Mouse (Mus musculus): ENCODE results near the gene Tbc1d17. TPM values are rescaled to one million over a fixed set of nuclear protein-coding genes. Genes with fewer than 3 reads are reported as not detected.

Tbc1d17 gene
- polyA plus RNA-seq, 2 experiments from 2014 or later = 64.8 to 85.3 TPM

- peak; percentile 10 for ATAC-seq
Observed at GRCm38 (mm10) chr7:44868919-44869696, 20.2 kb upstream of the Tbc1d17 start.

DNA sequence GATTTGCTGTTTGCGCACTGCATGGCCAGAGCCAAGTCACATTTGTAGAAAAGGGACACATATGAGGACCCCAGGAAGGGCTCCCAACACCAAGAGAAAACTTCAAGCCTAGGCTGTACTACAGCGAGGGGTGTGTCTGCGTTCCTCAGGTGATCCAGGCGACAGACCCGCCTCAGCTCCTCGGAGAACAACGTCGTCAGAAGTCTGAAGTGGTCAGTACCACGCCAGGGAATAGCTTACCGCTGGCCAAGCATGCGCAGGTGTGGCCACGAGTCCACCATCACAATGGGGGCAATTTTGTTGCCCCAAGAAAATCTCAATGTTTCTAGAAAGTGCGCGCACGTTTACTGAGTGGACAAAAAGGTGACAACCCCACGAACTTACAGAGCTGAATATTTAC is 19.6 kb upstream of the Tbc1d17 start:
- no peak for ATAC-seq

DNA sequence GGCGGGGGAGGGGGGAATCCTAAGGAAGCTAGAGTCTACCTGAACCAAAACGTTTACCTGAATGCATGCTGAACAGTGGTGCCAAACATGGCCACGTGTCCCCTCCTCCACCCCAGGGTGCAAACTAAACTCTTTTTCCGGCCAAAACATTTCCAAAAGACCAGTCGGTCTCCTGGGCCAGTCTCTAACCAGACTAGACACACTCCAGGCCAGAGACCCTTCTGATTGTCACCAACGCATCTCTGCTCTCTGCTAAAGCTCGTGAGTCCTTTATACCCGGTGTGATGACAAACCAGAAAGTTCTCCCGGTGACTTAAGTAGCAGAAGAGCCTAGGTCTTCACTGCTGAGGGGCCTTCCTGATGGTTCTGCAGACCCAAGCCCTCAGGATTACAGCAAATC is 18.9 kb upstream of the Tbc1d17 start:
- ATAC-seq = no peak

GRCm38 (mm10) chr7:44867010-44867702 is 18.3 kb upstream of the Tbc1d17 start:
- ATAC-seq = no peak

GRCm38 (mm10) chr7:44866276-44867009 is 17.6 kb upstream of the Tbc1d17 start:
- ATAC-seq = no peak

DNA sequence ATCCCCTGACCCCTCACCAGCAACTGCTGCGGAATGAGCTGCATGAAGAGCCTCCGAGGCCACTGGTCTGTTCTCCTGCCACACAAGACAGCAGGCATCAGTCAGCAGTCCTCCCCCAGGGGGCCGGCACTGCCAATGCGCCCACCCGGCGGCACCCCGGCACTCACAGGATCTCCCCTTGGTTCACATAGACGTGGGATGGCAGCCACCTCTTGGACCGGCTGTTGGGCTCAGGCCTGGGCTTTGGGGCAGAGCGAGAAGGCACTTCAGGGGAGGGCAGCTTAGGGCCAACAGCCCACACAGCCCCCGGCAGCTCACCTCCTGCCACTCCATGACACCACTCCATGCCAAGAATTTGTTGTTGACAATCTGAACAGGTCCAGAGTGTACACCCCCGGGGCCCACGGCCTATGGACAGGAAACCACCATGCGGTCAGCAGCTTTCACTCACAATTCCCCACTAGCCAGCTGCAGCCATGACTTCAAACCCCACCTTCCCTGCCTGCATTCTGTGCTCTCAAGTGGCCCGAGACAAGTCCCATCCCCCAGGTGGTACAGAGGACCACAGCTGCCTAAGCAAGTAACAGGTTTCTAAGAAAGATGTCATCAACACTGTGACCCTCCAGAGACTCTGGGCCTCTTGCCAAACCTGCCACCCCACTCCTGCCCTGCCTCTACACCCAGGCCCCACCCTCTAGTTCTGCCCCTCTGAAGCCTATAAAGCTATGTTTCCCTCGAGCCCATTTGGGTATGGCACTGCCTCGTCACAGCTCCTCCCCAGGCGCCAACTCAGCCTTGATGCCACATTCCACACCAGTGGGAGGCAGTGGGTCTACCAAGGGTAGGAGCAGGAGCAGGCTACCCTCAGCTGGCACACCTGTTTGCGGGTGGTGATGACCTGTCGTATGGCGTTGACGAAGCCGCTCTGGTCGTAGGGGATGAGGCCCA is 16.0 kb upstream of the Tbc1d17 start:
- no peak for ATAC-seq

- no peak for ATAC-seq
Observed at GRCm38 (mm10) chr7:44863982-44864494, 15.2 kb upstream of the Tbc1d17 start.

DNA sequence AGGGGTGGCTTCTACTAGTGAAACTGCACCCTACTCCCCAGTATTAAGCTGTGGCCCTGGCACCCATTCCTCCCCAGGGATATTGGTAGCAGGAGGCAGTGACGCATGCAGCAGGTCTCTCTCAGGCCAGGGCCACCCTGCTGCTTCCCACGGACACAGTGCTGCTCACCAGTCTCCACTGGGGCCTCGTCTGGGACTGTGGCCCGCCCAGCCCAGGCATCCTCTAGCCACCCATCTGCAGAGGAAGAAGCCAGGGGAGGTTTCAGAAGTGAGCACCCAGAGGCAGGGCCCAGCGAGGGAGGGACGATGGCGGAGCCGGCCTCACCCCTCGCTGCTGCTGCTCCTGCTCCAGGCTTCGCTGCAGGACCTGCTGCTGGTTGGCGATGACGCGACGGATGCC is 14.3 kb upstream of the Tbc1d17 start:
- no peak for ATAC-seq

DNA sequence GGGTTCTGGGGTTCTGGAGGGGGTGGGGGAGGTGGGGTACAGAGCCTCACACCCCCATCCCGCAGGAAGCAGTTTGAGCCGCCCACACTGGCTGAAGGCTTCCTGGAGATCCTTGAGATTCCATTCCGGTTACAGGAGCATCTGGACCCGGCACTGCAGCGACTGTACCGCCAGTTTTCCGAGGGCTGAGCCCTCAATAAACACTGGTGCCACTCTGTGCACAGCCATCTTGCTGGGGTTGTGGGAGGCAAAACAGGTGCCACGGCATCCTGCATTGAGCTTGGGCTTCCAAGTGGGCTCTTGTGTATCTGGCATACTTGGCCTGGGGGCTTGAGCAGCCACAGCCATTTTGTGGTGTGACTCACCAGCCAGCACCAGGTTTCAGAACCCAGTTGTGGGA is 13.6 kb upstream of the Tbc1d17 start:
- ATAC-seq = no peak

DNA sequence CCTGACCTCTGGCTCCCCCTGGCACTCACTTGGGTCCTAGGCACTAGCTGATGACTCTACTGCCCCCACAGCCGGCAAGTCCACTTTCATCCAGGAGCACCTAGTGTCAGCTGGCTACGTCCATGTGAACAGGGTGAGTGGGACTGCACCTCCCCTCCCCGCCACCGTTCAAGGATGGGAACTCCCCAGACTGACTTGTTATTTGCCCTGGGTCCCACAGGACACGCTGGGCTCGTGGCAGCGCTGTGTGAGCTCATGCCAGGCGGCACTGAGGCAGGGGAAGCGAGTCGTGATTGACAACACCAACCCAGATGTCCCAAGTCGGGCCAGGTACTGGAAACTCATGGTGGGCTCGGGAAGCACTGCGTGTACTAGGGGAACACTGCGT is 12.5 kb upstream of the Tbc1d17 start:
- no peak for ATAC-seq

DNA sequence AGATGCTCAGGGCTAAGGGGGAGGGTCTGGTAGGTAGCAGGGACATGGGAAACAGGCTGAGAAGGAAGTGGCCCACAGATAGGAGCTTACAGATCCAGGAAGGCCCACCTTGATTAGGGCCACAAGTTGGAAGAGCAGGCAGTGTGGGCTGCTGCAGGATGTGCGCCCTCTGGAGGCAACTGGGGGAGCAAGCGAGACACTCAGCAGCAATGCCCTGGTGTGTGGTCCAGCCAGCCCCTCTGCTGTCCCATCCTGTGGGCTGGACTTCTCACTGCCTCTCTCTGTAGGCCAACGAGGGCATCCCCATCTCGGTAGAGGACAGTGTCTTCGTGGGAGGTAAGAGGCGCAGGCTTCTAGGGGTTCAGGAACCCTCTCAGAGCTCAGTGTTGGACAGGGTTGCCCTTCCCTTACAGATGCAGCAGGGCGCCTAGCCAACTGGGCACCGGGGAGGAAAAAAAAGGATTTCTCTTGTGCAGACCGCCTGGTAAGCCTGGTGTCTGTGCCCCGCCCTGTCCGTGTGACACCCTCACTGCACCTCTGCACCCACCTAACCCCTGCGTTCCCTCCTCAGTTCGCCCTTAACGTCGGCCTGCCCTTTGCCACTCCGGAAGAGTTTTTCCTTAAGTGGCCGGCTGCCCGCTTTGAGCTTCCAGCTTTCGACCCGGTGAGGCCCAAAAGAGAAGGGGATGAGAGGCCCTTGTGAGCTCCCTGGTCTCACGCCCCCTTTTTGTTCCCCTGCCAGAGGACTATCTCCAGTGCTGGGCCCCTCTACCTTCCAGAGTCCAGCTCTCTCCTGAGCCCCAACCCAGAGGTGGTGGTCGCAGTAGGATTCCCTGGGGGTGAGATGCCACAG is 11.9 kb upstream of the Tbc1d17 start:
- ATAC-seq = peak; percentile 36

DNA sequence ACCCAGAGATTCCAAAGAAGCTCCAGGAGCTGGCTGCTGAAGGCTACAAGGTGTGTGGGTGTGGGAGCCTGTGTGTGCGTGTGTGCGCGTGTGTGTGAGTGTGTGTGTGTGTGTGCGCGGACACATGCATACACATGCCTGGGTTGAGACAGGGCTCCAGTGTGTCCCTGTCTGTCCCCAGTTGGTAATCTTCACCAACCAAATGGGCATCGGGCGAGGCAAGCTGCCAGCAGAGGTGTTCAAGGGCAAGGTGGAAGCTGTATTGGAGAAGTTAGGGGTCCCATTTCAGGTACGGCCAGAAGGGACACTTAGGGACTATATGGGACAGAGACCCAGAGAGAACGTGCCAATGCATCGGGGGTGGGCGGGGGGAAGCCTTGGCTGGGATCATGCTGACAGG is 11.0 kb upstream of the Tbc1d17 start:
- ATAC-seq = no peak

GRCm38 (mm10) chr7:44857905-44858304 is 9.0 kb upstream of the Tbc1d17 start:
- ATAC-seq = no peak

GRCm38 (mm10) chr7:44857042-44857552 is 8.2 kb upstream of the Tbc1d17 start, which contains the start of gene Pnkp:
Pnkp (plus strand) TSS chr7:44857139.
- peak; percentile 64 for ATAC-seq

GRCm38 (mm10) chr7:44856265-44856916 is 7.5 kb upstream of the Tbc1d17 start:
- no peak for ATAC-seq

DNA sequence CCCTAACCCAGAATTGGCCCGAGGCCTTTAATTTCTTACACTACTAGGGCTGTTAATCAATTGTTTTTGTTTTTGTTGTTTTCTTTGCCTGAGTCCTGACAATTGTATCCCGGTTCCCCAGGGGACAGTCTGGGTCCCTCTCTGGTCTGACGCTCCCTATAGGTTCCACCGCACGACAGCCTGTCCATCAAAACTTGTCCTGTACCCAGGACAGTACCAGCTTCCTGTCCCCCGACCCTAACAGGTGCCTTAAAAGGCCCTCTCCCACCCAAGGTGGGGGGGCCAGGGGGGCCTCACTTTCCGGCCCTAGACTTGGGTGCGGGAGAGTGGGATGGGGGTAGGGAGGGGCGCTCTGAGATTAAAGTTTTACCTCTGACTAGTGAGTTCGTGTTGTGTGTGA is 6.2 kb upstream of the Tbc1d17 start:
- no peak for ATAC-seq

DNA sequence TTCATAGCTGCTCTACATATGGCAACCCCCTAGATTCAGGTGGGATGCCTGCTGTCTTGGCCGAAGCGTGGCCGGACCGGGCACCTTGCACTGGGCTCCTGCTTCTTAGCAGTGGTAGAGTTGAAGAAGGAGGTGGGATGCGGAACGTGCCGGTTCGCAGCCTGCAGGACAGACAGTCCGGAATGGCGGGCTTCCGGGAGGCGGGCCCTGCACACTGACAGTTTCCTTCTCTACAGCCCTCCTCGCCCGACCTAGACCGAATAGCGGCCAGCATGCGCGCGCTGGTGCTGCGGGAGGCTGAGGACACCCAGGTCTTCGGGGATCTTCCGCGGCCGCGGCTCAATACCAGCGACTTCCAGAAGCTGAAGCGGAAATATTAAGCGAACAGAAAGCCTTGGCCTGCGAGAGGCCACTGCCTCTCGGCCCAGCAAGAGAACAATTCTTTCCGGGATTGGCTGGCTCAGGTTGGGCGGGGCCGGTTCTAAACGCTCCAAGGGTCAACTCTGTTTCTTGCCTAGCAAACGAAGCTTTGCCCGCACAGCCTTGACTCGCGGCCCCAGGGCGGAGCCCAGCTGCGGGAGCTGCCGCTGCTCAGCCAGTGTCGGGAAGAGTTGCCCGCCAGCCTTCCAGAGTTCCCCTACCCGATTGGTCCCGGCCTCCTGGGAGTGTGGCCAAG is 5.6 kb upstream of the Tbc1d17 start:
- ATAC-seq = peak; percentile 48

GRCm38 (mm10) chr7:44853596-44854355 is 4.9 kb upstream of the Tbc1d17 start:
- no peak for ATAC-seq

GRCm38 (mm10) chr7:44853065-44853464 is 4.2 kb upstream of the Tbc1d17 start:
- ATAC-seq = no peak

All from CD4-positive, CD25-positive, alpha-beta regulatory T cell, adult 4 months (primary cell).